Mouse (Mus musculus): ENCODE measurements around the gene Trp73. TPM values are rescaled to one million over a fixed set of nuclear protein-coding genes. Genes with fewer than 3 reads are reported as not detected.

Gene Trp73
- polyA plus RNA-seq, 1 experiment from 2014 or later, result 2.2 TPM

- no peak overlapping the region for H3K27ac ChIP-seq (ENCODE audit: low read depth, low read length)
- H3K9me3 ChIP-seq (ENCODE audit: control insufficient read depth, low read length), result no peaks in the 10 kb centered on the region
- peaks cover 10% of the 10 kb centered on the region; the same call in 1 of the 2 replicates for H3K4me1 ChIP-seq (replicated peaks; ENCODE audit: control insufficient read depth, insufficient read depth, low read length)
- ATAC-seq (ENCODE audit: low FRiP score) (no peak), DNase-seq (ENCODE audit: low spot score) (no peak)
- H3K4me3 ChIP-seq (ENCODE audit: low read depth, low read length), result no peak overlapping the region
- 66% methylated on average over 5 of the region's 5 CpGs for WGBS
- H3K36me3 ChIP-seq (ENCODE audit: control insufficient read depth, insufficient read depth, low read length), result no peaks in the 10 kb centered on the region
- H3K27me3 ChIP-seq (ENCODE audit: control insufficient read depth, insufficient read depth, low read length), result peaks cover 50% of the 10 kb centered on the region
- no peak overlapping the region for H3K9ac ChIP-seq (ENCODE audit: low read depth, low read length)
- H3K4me2 ChIP-seq (replicated peaks; ENCODE audit: low read depth, low read length), result no peak overlapping the region
These were observed 2.9 kb downstream of the Trp73 start for GRCm38 (mm10) chr4:154137139-154137538.

DNA sequence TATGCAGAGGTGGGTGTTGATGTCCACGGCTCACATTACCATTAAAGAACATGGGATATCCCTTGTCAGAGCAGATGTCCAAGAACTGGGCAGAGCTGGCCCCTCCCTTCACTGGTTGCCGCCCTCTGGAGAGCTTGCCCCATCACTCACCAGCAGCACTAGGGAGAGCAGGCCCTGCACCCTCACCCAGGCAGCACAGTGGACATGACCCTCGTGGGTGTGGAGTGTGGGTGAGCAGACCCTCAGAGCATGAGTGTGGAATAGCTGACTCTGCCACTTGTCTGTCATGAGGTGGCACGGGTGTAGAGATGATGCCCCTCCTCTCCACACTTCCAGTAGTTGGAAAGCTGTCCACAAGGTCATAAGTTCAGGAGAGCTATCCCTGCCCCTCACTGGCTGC, 5.2 kb downstream of the Trp73 start:
- Histone ChIP-seq H3K36me3 (ENCODE audit: control insufficient read depth, insufficient read depth, low read length) (no peaks in the 10 kb centered on the region), H3K4me1 (replicated peaks; ENCODE audit: control insufficient read depth, insufficient read depth, low read length) (peaks cover 3% of the 10 kb centered on the region; the same call in 1 of the 2 replicates), H3K4me2 (replicated peaks; ENCODE audit: low read depth, low read length) (no peak overlapping the region), H3K9ac (ENCODE audit: low read depth, low read length) (no peak overlapping the region), H3K27me3 (ENCODE audit: control insufficient read depth, insufficient read depth, low read length) (peaks cover 30% of the 10 kb centered on the region), H3K9me3 (ENCODE audit: control insufficient read depth, low read length) (no peaks in the 10 kb centered on the region), H3K27ac (ENCODE audit: low read depth, low read length) (no peak overlapping the region), H3K4me3 (ENCODE audit: low read depth, low read length) (no peak overlapping the region)
- ATAC-seq (ENCODE audit: low FRiP score), result no peak
- DNase-seq (ENCODE audit: low spot score), result no peak
- 72% methylated on average over 4 of the region's 4 CpGs for WGBS

DNA sequence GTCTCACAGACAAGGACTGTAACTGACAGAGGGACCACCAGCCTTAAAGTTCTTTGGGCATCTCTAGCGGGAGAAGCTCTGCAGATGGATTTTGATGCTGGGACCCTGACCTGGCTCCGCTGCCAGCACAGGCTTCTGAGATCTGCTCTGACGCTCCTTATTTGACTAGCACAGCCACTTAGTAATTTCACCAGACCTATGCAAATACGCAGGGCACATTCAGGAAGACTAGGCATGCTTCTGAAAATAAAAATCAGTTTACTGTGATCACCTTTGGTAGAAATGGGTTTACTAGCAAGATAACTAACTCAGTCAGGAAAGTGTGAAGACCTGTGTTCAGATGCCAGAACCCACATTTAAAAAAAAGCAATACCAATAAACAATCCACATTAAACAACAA, 8.1 kb downstream of the Trp73 start:
- Histone ChIP-seq H3K36me3 (ENCODE audit: control insufficient read depth, insufficient read depth, low read length) (no peaks in the 10 kb centered on the region), H3K4me2 (replicated peaks; ENCODE audit: low read depth, low read length) (no peak overlapping the region), H3K4me1 (replicated peaks; ENCODE audit: control insufficient read depth, insufficient read depth, low read length) (no peaks in the 10 kb centered on the region), H3K27me3 (ENCODE audit: control insufficient read depth, insufficient read depth, low read length) (peaks cover 4% of the 10 kb centered on the region), H3K9me3 (ENCODE audit: control insufficient read depth, low read length) (no peaks in the 10 kb centered on the region), H3K9ac (ENCODE audit: low read depth, low read length) (no peak overlapping the region), H3K27ac (ENCODE audit: low read depth, low read length) (no peak overlapping the region), H3K4me3 (ENCODE audit: low read depth, low read length) (no peak overlapping the region)
- ATAC-seq (ENCODE audit: low FRiP score), result no peak
- DNase-seq (ENCODE audit: low spot score), result no peak
- 77% methylated on average over 4 of the region's 4 CpGs for WGBS

GRCm38 (mm10) chr4:154129950-154130349, 10.1 kb downstream of the Trp73 start:
- Histone ChIP-seq H3K4me1 (replicated peaks; ENCODE audit: control insufficient read depth, insufficient read depth, low read length) (no peaks in the 10 kb centered on the region), H3K9me3 (ENCODE audit: control insufficient read depth, low read length) (no peaks in the 10 kb centered on the region), H3K27me3 (ENCODE audit: control insufficient read depth, insufficient read depth, low read length) (no peaks in the 10 kb centered on the region; the same call in 1 of the 2 replicates), H3K27ac (ENCODE audit: low read depth, low read length) (no peak overlapping the region), H3K9ac (ENCODE audit: low read depth, low read length) (no peak overlapping the region), H3K4me2 (replicated peaks; ENCODE audit: low read depth, low read length) (no peak overlapping the region), H3K4me3 (ENCODE audit: low read depth, low read length) (no peak overlapping the region), H3K36me3 (ENCODE audit: control insufficient read depth, insufficient read depth, low read length) (no peaks in the 10 kb centered on the region)
- no peak for DNase-seq (ENCODE audit: low spot score)
- no peak for ATAC-seq (ENCODE audit: low FRiP score)

DNA sequence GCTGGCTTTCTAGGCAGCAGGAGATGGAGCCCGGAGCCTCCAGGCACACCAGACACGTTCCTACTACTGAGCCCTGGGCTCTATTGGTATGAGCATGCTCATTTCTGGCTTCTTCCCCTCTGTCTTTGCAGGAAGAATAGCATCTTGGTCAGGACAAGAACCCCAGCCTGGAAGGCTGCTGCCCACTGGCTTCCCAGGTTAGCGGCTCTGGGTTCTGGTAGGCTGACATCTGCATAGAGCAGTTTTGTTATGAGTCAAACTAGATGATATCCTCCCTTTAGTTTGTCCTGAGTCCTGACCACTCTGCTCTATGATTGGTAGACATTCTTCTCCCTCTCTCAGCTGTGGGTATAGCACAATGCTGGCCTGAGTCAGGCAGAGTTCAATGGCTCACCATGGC, 12.7 kb downstream of the Trp73 start:
- H3K4me2 ChIP-seq (replicated peaks; ENCODE audit: low read depth, low read length), result no peak overlapping the region
- H3K36me3 ChIP-seq (ENCODE audit: control insufficient read depth, insufficient read depth, low read length), result no peaks in the 10 kb centered on the region
- no peak overlapping the region for H3K4me3 ChIP-seq (ENCODE audit: low read depth, low read length)
- H3K27ac ChIP-seq (ENCODE audit: low read depth, low read length), result no peak overlapping the region
- H3K9me3 ChIP-seq (ENCODE audit: control insufficient read depth, low read length), result no peaks in the 10 kb centered on the region
- ATAC-seq (ENCODE audit: low FRiP score) (no peak), DNase-seq (ENCODE audit: low spot score) (no peak)
- no peaks in the 10 kb centered on the region; the same call in 1 of the 2 replicates for H3K27me3 ChIP-seq (ENCODE audit: control insufficient read depth, insufficient read depth, low read length)
- no peak overlapping the region for H3K9ac ChIP-seq (ENCODE audit: low read depth, low read length)
- WGBS, result 75% methylated on average over 3 of the region's 3 CpGs
- no peaks in the 10 kb centered on the region for H3K4me1 ChIP-seq (replicated peaks; ENCODE audit: control insufficient read depth, insufficient read depth, low read length)

- no peaks in the 10 kb centered on the region for H3K9me3 ChIP-seq (ENCODE audit: control insufficient read depth, low read length)
- H3K27me3 ChIP-seq (ENCODE audit: control insufficient read depth, insufficient read depth, low read length), result no peaks in the 10 kb centered on the region; the same call in 1 of the 2 replicates
- H3K27ac ChIP-seq (ENCODE audit: low read depth, low read length), result no peak overlapping the region
- no peak for DNase-seq (ENCODE audit: low spot score)
- no peak overlapping the region for H3K4me2 ChIP-seq (replicated peaks; ENCODE audit: low read depth, low read length)
- H3K4me1 ChIP-seq (replicated peaks; ENCODE audit: control insufficient read depth, insufficient read depth, low read length), result no peaks in the 10 kb centered on the region
- WGBS, result 82% methylated on average over 5 of the region's 5 CpGs
- no peak for ATAC-seq (ENCODE audit: low FRiP score)
- no peak overlapping the region for H3K4me3 ChIP-seq (ENCODE audit: low read depth, low read length)
- no peak overlapping the region for H3K9ac ChIP-seq (ENCODE audit: low read depth, low read length)
- H3K36me3 ChIP-seq (ENCODE audit: control insufficient read depth, insufficient read depth, low read length), result no peaks in the 10 kb centered on the region
These were observed 14.8 kb downstream of the Trp73 start for GRCm38 (mm10) chr4:154125202-154125601.

GRCm38 (mm10) chr4:154123553-154123952, 16.5 kb downstream of the Trp73 start:
- H3K4me2 ChIP-seq (replicated peaks; ENCODE audit: low read depth, low read length), result no peak overlapping the region
- ATAC-seq (ENCODE audit: low FRiP score), result no peak
- WGBS, result 83% methylated on average over 6 of the region's 6 CpGs
- H3K4me3 ChIP-seq (ENCODE audit: low read depth, low read length), result no peak overlapping the region
- no peak overlapping the region for H3K9ac ChIP-seq (ENCODE audit: low read depth, low read length)
- H3K4me1 ChIP-seq (replicated peaks; ENCODE audit: control insufficient read depth, insufficient read depth, low read length), result no peaks in the 10 kb centered on the region
- no peaks in the 10 kb centered on the region for H3K9me3 ChIP-seq (ENCODE audit: control insufficient read depth, low read length)
- H3K27me3 ChIP-seq (ENCODE audit: control insufficient read depth, insufficient read depth, low read length), result no peaks in the 10 kb centered on the region; the same call in 1 of the 2 replicates
- H3K36me3 ChIP-seq (ENCODE audit: control insufficient read depth, insufficient read depth, low read length), result no peaks in the 10 kb centered on the region
- H3K27ac ChIP-seq (ENCODE audit: low read depth, low read length), result no peak overlapping the region
- no peak for DNase-seq (ENCODE audit: low spot score)

GRCm38 (mm10) chr4:154122374-154122773, 17.6 kb downstream of the Trp73 start:
- Histone ChIP-seq H3K4me1 (replicated peaks; ENCODE audit: control insufficient read depth, insufficient read depth, low read length) (no peaks in the 10 kb centered on the region), H3K4me2 (replicated peaks; ENCODE audit: low read depth, low read length) (no peak overlapping the region), H3K36me3 (ENCODE audit: control insufficient read depth, insufficient read depth, low read length) (no peaks in the 10 kb centered on the region), H3K27ac (ENCODE audit: low read depth, low read length) (no peak overlapping the region), H3K27me3 (ENCODE audit: control insufficient read depth, insufficient read depth, low read length) (no peaks in the 10 kb centered on the region; the same call in 1 of the 2 replicates), H3K9ac (ENCODE audit: low read depth, low read length) (no peak overlapping the region), H3K4me3 (ENCODE audit: low read depth, low read length) (no peak overlapping the region), H3K9me3 (ENCODE audit: control insufficient read depth, low read length) (no peaks in the 10 kb centered on the region)
- no peak for ATAC-seq (ENCODE audit: low FRiP score)
- DNase-seq (ENCODE audit: low spot score), result no peak
- 84% methylated on average over 7 of the region's 7 CpGs for whole genome bisulfite sequencing

GRCm38 (mm10) chr4:154121800-154122199, 18.2 kb downstream of the Trp73 start:
- Histone ChIP-seq H3K4me2 (replicated peaks; ENCODE audit: low read depth, low read length) (no peak overlapping the region), H3K27me3 (ENCODE audit: control insufficient read depth, insufficient read depth, low read length) (no peaks in the 10 kb centered on the region; the same call in 1 of the 2 replicates), H3K36me3 (ENCODE audit: control insufficient read depth, insufficient read depth, low read length) (no peaks in the 10 kb centered on the region), H3K4me1 (replicated peaks; ENCODE audit: control insufficient read depth, insufficient read depth, low read length) (no peaks in the 10 kb centered on the region), H3K9me3 (ENCODE audit: control insufficient read depth, low read length) (no peaks in the 10 kb centered on the region), H3K4me3 (ENCODE audit: low read depth, low read length) (no peak overlapping the region), H3K9ac (ENCODE audit: low read depth, low read length) (no peak overlapping the region), H3K27ac (ENCODE audit: low read depth, low read length) (no peak overlapping the region)
- no peak for DNase-seq (ENCODE audit: low spot score)
- whole genome bisulfite sequencing, result 79% methylated on average over 11 of the region's 11 CpGs
- ATAC-seq (ENCODE audit: low FRiP score), result no peak
